Mouse (Mus musculus): ENCODE measurements around the gene Gm3448. TPM values are rescaled to one million over a fixed set of nuclear protein-coding genes. Genes with fewer than 3 reads are reported as not detected.

The Gm3448 gene
- polyA plus RNA-seq, 1 experiment from 2014 or later: 4.4 TPM

DNA sequence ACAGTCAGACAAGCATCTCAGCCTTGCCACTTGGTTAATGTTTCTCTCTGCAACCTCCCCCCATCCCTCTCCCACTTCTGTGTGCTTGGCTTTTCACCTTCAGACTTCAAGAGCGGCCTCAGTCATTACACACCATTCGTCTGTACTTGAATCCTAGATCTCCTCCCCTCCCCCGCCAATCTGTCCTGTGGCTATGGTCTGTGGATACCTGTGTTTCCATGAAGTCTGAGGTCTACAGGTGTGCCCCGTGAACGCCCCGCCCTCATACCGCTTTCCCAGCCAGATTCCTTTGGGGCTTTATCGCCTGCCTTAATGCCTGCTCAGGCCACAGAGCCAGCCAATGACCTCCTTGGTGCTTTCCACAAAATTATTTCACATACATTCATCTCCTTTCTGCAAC is 33.7 kb upstream of the Gm3448 start:
- ATAC-seq: peak; percentile 52
- Histone ChIP-seq H3K4me3 (ENCODE audit: low read depth, low read length) (no peak overlapping the region), H3K36me3 (ENCODE audit: control insufficient read depth, insufficient read depth) (no peaks in the 10 kb centered on the region), H3K27ac (ENCODE audit: low read depth, low read length) (no peak overlapping the region), H3K4me1 (replicated peaks; ENCODE audit: control insufficient read depth, insufficient read depth, low read length) (peaks cover 3% of the 10 kb centered on the region; the same call in 1 of the 2 replicates), H3K9ac (ENCODE audit: low read depth, low read length) (no peak overlapping the region), H3K9me3 (ENCODE audit: control insufficient read depth) (no peaks in the 10 kb centered on the region), H3K4me2 (replicated peaks; ENCODE audit: low read depth) (no peak overlapping the region), H3K27me3 (replicated peaks; ENCODE audit: control insufficient read depth, insufficient read depth, low read length) (no peaks in the 10 kb centered on the region)
- no peak for TF ChIP-seq CTCF (IDR thresholded peaks at IDR 0.05; ENCODE audit: low read depth)
- 46% methylated on average over 8 of the region's 8 CpGs for WGBS

DNA sequence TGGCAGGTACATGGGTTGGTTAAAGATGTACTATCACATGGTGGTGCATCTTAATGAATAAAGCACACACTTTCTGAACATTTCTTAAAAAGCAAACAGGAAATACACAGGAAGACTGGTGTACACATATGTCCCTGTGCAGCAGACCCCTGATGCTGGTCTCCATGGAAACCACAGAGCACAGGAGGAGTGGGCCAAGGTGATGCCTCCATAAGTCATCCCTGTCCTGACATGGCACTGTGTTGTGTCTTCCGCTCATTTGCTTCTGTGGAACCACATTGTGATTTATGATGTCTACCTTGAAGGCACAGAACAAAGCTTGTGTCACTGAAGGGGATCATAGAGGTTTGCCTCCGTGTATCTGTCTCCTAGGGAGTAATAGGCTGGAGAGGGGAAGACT is 30.9 kb upstream of the Gm3448 start:
- H3K27me3 ChIP-seq (replicated peaks; ENCODE audit: control insufficient read depth, insufficient read depth, low read length): no peaks in the 10 kb centered on the region
- ATAC-seq: no peak
- H3K4me3 ChIP-seq (ENCODE audit: low read depth, low read length): no peak overlapping the region
- H3K9me3 ChIP-seq (ENCODE audit: control insufficient read depth): no peaks in the 10 kb centered on the region
- TF ChIP-seq CTCF (IDR thresholded peaks at IDR 0.05; ENCODE audit: low read depth): no peak
- H3K4me2 ChIP-seq (replicated peaks; ENCODE audit: low read depth): no peak overlapping the region
- WGBS: 85% methylated on average over 2 of the region's 2 CpGs
- H3K36me3 ChIP-seq (ENCODE audit: control insufficient read depth, insufficient read depth): no peaks in the 10 kb centered on the region
- H3K9ac ChIP-seq (ENCODE audit: low read depth, low read length): no peak overlapping the region
- peaks cover 3% of the 10 kb centered on the region; the same call in 1 of the 2 replicates for H3K4me1 ChIP-seq (replicated peaks; ENCODE audit: control insufficient read depth, insufficient read depth, low read length)
- H3K27ac ChIP-seq (ENCODE audit: low read depth, low read length): no peak overlapping the region

DNA sequence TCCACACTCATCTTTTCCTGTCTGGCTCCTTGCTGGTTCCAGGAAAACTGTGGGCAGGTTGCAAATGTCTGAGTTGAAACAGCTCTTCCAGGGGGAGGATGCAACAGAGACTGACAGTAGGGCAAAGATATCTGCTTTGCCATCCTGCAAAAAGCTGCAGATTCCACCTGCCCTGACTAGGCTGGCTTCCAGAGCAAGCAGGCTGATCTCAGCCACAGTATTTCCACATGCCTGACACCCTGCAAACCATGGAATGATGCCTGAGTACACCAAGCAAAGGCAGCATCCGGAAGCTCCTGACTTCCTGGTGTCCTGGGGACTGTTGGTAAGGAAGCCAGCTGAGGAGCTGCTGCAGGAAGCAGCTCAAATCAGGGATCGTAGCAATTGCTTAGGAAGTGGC is 27.8 kb upstream of the Gm3448 start:
- TF ChIP-seq CTCF (IDR thresholded peaks at IDR 0.05; ENCODE audit: low read depth): no peak
- no peak overlapping the region for H3K4me2 ChIP-seq (replicated peaks; ENCODE audit: low read depth)
- 25% methylated on average over 2 of the region's 2 CpGs for WGBS
- no peak overlapping the region for H3K9ac ChIP-seq (ENCODE audit: low read depth, low read length)
- no peaks in the 10 kb centered on the region; the same call in 1 of the 2 replicates for H3K4me1 ChIP-seq (replicated peaks; ENCODE audit: control insufficient read depth, insufficient read depth, low read length)
- H3K27me3 ChIP-seq (replicated peaks; ENCODE audit: control insufficient read depth, insufficient read depth, low read length): no peaks in the 10 kb centered on the region
- no peak overlapping the region for H3K27ac ChIP-seq (ENCODE audit: low read depth, low read length)
- no peaks in the 10 kb centered on the region for H3K36me3 ChIP-seq (ENCODE audit: control insufficient read depth, insufficient read depth)
- H3K4me3 ChIP-seq (ENCODE audit: low read depth, low read length): no peak overlapping the region
- no peak for ATAC-seq
- H3K9me3 ChIP-seq (ENCODE audit: control insufficient read depth): no peaks in the 10 kb centered on the region

DNA sequence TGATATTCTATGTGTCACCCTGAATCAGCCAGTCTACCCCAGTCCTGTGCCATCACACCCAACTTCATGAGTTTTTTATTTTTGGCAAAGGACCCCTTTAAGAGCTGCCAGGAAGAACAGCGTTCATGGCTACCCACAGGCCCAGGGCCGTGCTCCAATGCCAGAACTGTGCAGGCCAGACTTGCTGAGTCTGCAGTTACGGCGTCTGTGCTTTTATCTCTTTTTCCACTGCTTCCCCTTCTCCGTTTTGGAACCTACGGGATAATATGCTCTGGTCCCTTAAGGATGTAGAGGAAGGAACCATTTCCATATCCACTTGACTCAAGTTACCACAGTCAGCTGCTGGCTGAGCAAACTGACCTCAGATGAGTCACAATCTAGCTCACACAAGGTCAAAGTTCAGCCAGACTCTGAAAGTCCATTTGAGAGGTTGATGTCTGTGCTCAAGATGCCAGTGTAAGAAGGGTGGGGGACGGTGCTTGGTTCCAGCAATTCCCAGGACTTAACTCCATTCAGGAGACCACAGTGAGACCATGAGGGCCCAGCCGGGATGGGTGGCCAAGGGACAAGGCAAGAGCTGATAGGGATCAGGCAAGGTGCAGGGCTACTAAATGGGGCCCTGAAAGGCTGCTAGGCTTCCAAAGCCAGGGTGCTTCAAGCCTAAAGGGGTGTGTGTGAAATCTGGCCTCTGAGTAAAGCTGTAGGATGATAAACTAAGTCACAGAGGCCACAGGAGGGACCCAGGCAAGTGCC is 26.9 kb upstream of the Gm3448 start:
- peak; percentile 54 for ATAC-seq
- no peaks in the 10 kb centered on the region; the same call in 1 of the 2 replicates for H3K4me1 ChIP-seq (replicated peaks; ENCODE audit: control insufficient read depth, insufficient read depth, low read length)
- H3K4me3 ChIP-seq (ENCODE audit: low read depth, low read length): no peak overlapping the region
- 56% methylated on average over 8 of the region's 8 CpGs for WGBS
- no peaks in the 10 kb centered on the region for H3K27me3 ChIP-seq (replicated peaks; ENCODE audit: control insufficient read depth, insufficient read depth, low read length)
- H3K27ac ChIP-seq (ENCODE audit: low read depth, low read length): no peak overlapping the region
- no peaks in the 10 kb centered on the region for H3K9me3 ChIP-seq (ENCODE audit: control insufficient read depth)
- no peak for TF ChIP-seq CTCF (IDR thresholded peaks at IDR 0.05; ENCODE audit: low read depth)
- no peak overlapping the region for H3K9ac ChIP-seq (ENCODE audit: low read depth, low read length)
- H3K36me3 ChIP-seq (ENCODE audit: control insufficient read depth, insufficient read depth): no peaks in the 10 kb centered on the region
- H3K4me2 ChIP-seq (replicated peaks; ENCODE audit: low read depth): no peak overlapping the region

DNA sequence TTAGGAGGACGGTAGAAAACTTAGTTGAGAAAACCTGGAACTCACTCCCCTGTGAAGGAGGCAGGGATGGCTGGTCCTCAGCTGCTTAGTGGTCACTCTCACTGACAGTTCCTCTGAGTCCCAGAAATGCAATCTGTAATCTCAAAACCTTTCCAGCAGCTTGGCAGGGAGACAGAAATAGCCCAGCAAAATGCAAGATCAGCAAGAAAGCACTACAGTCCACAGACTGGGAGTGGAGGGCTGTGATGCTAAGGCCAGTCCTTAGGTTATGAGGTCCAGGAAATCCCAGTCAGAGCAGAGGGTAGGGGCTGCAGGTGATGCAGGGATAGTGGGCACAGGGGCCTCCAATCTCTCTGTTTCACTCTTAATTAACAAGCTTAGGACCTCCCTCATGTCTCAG is 25.6 kb upstream of the Gm3448 start:
- ATAC-seq: no peak
- H3K27me3 ChIP-seq (replicated peaks; ENCODE audit: control insufficient read depth, insufficient read depth, low read length): no peaks in the 10 kb centered on the region
- H3K9me3 ChIP-seq (ENCODE audit: control insufficient read depth): no peaks in the 10 kb centered on the region
- H3K4me2 ChIP-seq (replicated peaks; ENCODE audit: low read depth): no peak overlapping the region
- H3K4me1 ChIP-seq (replicated peaks; ENCODE audit: control insufficient read depth, insufficient read depth, low read length): no peaks in the 10 kb centered on the region; the same call in 1 of the 2 replicates
- 0 out of 2 replicates have a peak, but pooled peaks cover 5% of the 10 kb centered on the region for H3K36me3 ChIP-seq (ENCODE audit: control insufficient read depth, insufficient read depth)
- no peak overlapping the region for H3K27ac ChIP-seq (ENCODE audit: low read depth, low read length)
- no peak overlapping the region for H3K4me3 ChIP-seq (ENCODE audit: low read depth, low read length)
- no peak overlapping the region for H3K9ac ChIP-seq (ENCODE audit: low read depth, low read length)
- 71% methylated on average over 1 of the region's 1 CpGs for WGBS
- TF ChIP-seq CTCF (IDR thresholded peaks at IDR 0.05; ENCODE audit: low read depth): no peak

DNA sequence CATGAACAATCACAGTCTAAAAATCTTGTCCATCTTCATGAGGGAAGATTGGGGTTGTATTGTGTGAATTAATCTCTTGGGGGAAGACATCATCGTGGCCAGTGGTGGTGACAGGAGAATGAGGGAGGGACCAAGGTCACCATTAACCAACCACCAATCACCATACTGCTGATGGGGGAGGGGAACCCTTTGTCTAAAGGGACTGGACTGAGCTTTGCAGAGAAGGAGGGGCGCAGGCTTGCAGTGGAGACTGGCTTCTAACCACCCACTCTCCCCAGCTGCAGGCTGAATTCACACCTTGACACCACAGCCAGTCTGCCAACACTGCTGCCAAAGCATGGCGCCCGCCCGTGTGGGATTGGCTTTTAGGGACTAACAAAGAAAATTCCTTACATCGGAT is 24.7 kb upstream of the Gm3448 start:
- Histone ChIP-seq H3K4me3 (ENCODE audit: low read depth, low read length) (no peak overlapping the region), H3K9ac (ENCODE audit: low read depth, low read length) (no peak overlapping the region), H3K36me3 (ENCODE audit: control insufficient read depth, insufficient read depth) (peaks cover 10% of the 10 kb centered on the region; the same call in 1 of the 2 replicates), H3K27ac (ENCODE audit: low read depth, low read length) (no peak overlapping the region), H3K4me2 (replicated peaks; ENCODE audit: low read depth) (peak overlapping the region; percentile 17; the same call in 1 of the 2 replicates), H3K4me1 (replicated peaks; ENCODE audit: control insufficient read depth, insufficient read depth, low read length) (no peaks in the 10 kb centered on the region; the same call in 1 of the 2 replicates), H3K9me3 (ENCODE audit: control insufficient read depth) (no peaks in the 10 kb centered on the region), H3K27me3 (replicated peaks; ENCODE audit: control insufficient read depth, insufficient read depth, low read length) (no peaks in the 10 kb centered on the region)
- no peak for TF ChIP-seq CTCF (IDR thresholded peaks at IDR 0.05; ENCODE audit: low read depth)
- WGBS: 59% methylated on average over 6 of the region's 6 CpGs
- no peak for ATAC-seq
